Mouse (Mus musculus) heart, embryonic 14.5 days (tissue): ENCODE data around the gene Lrch1. TPM values are rescaled to one million over a fixed set of nuclear protein-coding genes. Genes with fewer than 3 reads are reported as not detected.
A peak's percentile ranks its signal among the peaks of the same experiment; 100 is the strongest.

ENCODE experiments used
- ATAC-seq: fragments of 200-750 bp; cut with Nextera tagmentation; 2 replicates; pipeline ENCODE4 v1.8.0; 2017; ENCODE audit warnings: low read depth, moderate TSS enrichment; ENCODE audit not compliant: insufficient number of reproducible peaks, insufficient read depth, low FRiP score
- H3K27ac ChIP-seq, 2 experiments: fragments of 200-500 bp in 1 of 2; fragments of 300-500 bp in 1 of 2; sonication (generic) in 1 of 2; replicated peaks in 1 of 2; 2 replicates each; pipeline ENCODE4 v1.5.1; 2012 to 2014; ENCODE audit warnings: low read depth in 2 of 2, low read length in 2 of 2, control low read depth in 1 of 2, mild to moderate bottlenecking in 1 of 2, mixed read lengths in 1 of 2; ENCODE audit not compliant: control insufficient read depth in 1 of 2, insufficient read depth in 1 of 2
- H3K27me3 ChIP-seq: fragments of 300-500 bp; sonication (generic); 2 replicates; pipeline ENCODE4 v1.6.1; 2014; ENCODE audit warnings: mild to moderate bottlenecking, low read length, control low read depth; ENCODE audit not compliant: control insufficient read depth, insufficient read depth
- H3K36me3 ChIP-seq: fragments of 300-500 bp; sonication (generic); 2 replicates; pipeline ENCODE4 v1.6.1; 2014; ENCODE audit warnings: mild to moderate bottlenecking, control low read depth, low read length, mixed read lengths; ENCODE audit not compliant: control insufficient read depth, insufficient read depth
- H3K4me1 ChIP-seq, 2 experiments: fragments of 200-500 bp in 1 of 2; fragments of 300-500 bp in 1 of 2; sonication (generic) in 1 of 2; 2 replicates each; pipeline ENCODE4 v1.6.1; 2012 to 2014; ENCODE audit warnings: low read length in 2 of 2, control low read depth in 1 of 2, mixed read lengths in 1 of 2; ENCODE audit not compliant: control insufficient read depth in 2 of 2, insufficient read depth in 2 of 2
- H3K4me2 ChIP-seq: fragments of 300-500 bp; sonication (generic); 2 replicates; pipeline ENCODE4 v1.6.1; 2014; ENCODE audit warnings: mild to moderate bottlenecking, low read length
- H3K4me3 ChIP-seq, 2 experiments: fragments of 200-500 bp in 1 of 2; fragments of 300-500 bp in 1 of 2; sonication (generic) in 1 of 2; 2 replicates each; pipeline ENCODE4 v1.5.1; 2012 to 2014; ENCODE audit warnings: low read length in 2 of 2, mild to moderate bottlenecking in 2 of 2, control low read depth in 1 of 2, low read depth in 1 of 2, moderate library complexity in 1 of 2; ENCODE audit not compliant: control insufficient read depth in 1 of 2, insufficient read depth in 1 of 2
- H3K9ac ChIP-seq: fragments of 300-500 bp; sonication (generic); 2 replicates; pipeline ENCODE4 v1.6.1; 2014; ENCODE audit warnings: mild to moderate bottlenecking, low read length
- H3K9me3 ChIP-seq: fragments of 300-500 bp; sonication (generic); 2 replicates; pipeline ENCODE4 v1.6.1; 2016; ENCODE audit warnings: low read length, control low read depth; ENCODE audit not compliant: control insufficient read depth
- WGBS: fragments of 180-500 bp; shearing (Covaris S2); extraction: QIAGEN DNeasy Blood & Tissue Kit; methylation state at CpG from one replicate; pipeline ENCODE4 v1.1.7; 2014; 5-methylcytosine and 5-hydroxymethylcytosine counted together
- polyA plus RNA-seq: library from polyadenylated mRNA; unstranded; fragments of >200 nt; fragmentation: Nextera tagmentation; extraction: Ambion mirVana; gene quantifications from 2 replicates; pipeline ENCODE4 v1.2.1, GENCODE M21; 2014

The Lrch1 gene
- polyA plus RNA-seq, result 11.4 and 16.3 TPM in 2 replicates

GRCm38 (mm10) chr14:74947376-74948013 lies at the start of gene Lrch1:
Lrch1 (minus strand) TSS chr14:74947876.
- H3K4me1 ChIP-seq, result peaks cover 8 to 26% of the 10 kb centered on the region in 2 experiments
- H3K36me3 ChIP-seq, result no peaks in the 10 kb centered on the region
- WGBS, result under 1% methylated on average over 64 of the region's 65 CpGs
- peak within 1 kb of the TSS; percentile 85 to 93 for H3K27ac ChIP-seq
- H3K4me3 ChIP-seq, result peak within 1 kb of the TSS; percentile 67 to 94
- peak within 1 kb of the TSS; percentile 89 for H3K4me2 ChIP-seq
- ATAC-seq, result peak; percentile 46; the same call in 1 of the 2 replicates
- no peaks in the 10 kb centered on the region for H3K9me3 ChIP-seq
- H3K27me3 ChIP-seq, result no peaks in the 10 kb centered on the region
- peak within 1 kb of the TSS; percentile 93 for H3K9ac ChIP-seq

GRCm38 (mm10) chr14:74997041-74997440 lies 49.4 kb upstream of the Lrch1 start:
- ATAC-seq, result no peak
- H3K9me3 ChIP-seq, result no peaks in the 10 kb centered on the region
- peaks cover 7% of the 10 kb centered on the region in 2 experiments; a peak in 3 of 4 replicates for H3K4me1 ChIP-seq
- H3K4me3 ChIP-seq, result no peak overlapping the region
- 84% methylated on average over 2 of the region's 2 CpGs for WGBS
- H3K36me3 ChIP-seq, result no peaks in the 10 kb centered on the region
- no peak overlapping the region for H3K9ac ChIP-seq
- no peak overlapping the region for H3K27ac ChIP-seq
- H3K27me3 ChIP-seq, result no peaks in the 10 kb centered on the region
- no peak overlapping the region for H3K4me2 ChIP-seq

GRCm38 (mm10) chr14:74996556-74996955 lies 48.9 kb upstream of the Lrch1 start:
- Histone ChIP-seq H3K36me3 (no peaks in the 10 kb centered on the region), H3K27me3 (no peaks in the 10 kb centered on the region), H3K9ac (no peak overlapping the region), H3K4me2 (no peak overlapping the region), H3K9me3 (no peaks in the 10 kb centered on the region), H3K4me3 (no peak overlapping the region), H3K4me1 (peaks cover 7% of the 10 kb centered on the region in 2 experiments; a peak in 3 of 4 replicates), H3K27ac (no peak overlapping the region)
- WGBS, result 55% methylated on average over 3 of the region's 3 CpGs
- no peak for ATAC-seq

- no peak overlapping the region for H3K4me2 ChIP-seq
- WGBS, result 7% methylated on average over 1 of the region's 1 CpGs
- H3K4me3 ChIP-seq, result no peak overlapping the region
Measured at GRCm38 (mm10) chr14:74990504-74990903, 42.8 kb upstream of the Lrch1 start.

GRCm38 (mm10) chr14:74989909-74990308 lies 42.2 kb upstream of the Lrch1 start:
- Histone ChIP-seq H3K27me3 (no peaks in the 10 kb centered on the region), H3K27ac (no peak overlapping the region), H3K4me2 (no peak overlapping the region), H3K4me3 (no peak overlapping the region), H3K36me3 (no peaks in the 10 kb centered on the region), H3K9ac (no peak overlapping the region), H3K9me3 (no peaks in the 10 kb centered on the region), H3K4me1 (no peaks in the 10 kb centered on the region)
- no peak for ATAC-seq
- WGBS, result 88% methylated on average over 4 of the region's 4 CpGs

More at GRCm38 (mm10) chr14:74990504-74990903, 42.8 kb upstream of the Lrch1 start:
- Histone ChIP-seq H3K9ac (no peak overlapping the region), H3K9me3 (no peaks in the 10 kb centered on the region), H3K27me3 (no peaks in the 10 kb centered on the region), H3K4me1 (no peaks in the 10 kb centered on the region), H3K36me3 (no peaks in the 10 kb centered on the region), H3K27ac (no peak overlapping the region)
- ATAC-seq, result no peak

DNA sequence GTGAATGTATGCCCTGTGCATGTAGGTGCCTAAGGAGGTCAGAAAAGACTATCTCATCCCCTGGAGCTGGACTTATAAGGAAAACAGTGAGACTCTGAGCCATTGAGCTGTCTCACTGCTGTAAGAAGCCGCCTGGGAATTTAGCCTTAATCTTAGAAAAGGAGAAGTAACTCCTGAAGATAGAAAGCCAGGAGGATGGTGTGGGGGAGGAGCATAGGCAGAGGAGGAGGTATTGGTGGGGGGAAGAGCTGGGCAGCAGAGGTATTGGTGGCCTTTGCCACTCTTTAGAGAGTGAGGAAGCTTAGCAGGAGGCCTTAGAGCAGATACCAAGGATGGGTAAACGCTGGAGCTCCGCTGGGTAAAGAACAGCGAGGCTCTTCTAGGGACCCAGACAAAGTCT lies 41.6 kb upstream of the Lrch1 start:
- Histone ChIP-seq H3K9ac (no peak overlapping the region), H3K27me3 (no peaks in the 10 kb centered on the region), H3K4me1 (no peaks in the 10 kb centered on the region), H3K9me3 (no peaks in the 10 kb centered on the region), H3K4me3 (no peak overlapping the region), H3K4me2 (no peak overlapping the region), H3K27ac (no peak overlapping the region), H3K36me3 (no peaks in the 10 kb centered on the region)
- ATAC-seq, result no peak
- 48% methylated on average over 4 of the region's 4 CpGs for WGBS

GRCm38 (mm10) chr14:74986527-74986926 lies 38.9 kb upstream of the Lrch1 start:
- H3K27ac ChIP-seq, result no peak overlapping the region
- H3K4me2 ChIP-seq, result no peak overlapping the region
- WGBS, result 81% methylated on average over 3 of the region's 3 CpGs
- H3K36me3 ChIP-seq, result no peaks in the 10 kb centered on the region
- H3K9ac ChIP-seq, result no peak overlapping the region
- no peak for ATAC-seq
- H3K4me1 ChIP-seq, result no peaks in the 10 kb centered on the region
- no peaks in the 10 kb centered on the region for H3K9me3 ChIP-seq
- H3K4me3 ChIP-seq, result no peak overlapping the region
- H3K27me3 ChIP-seq, result no peaks in the 10 kb centered on the region

GRCm38 (mm10) chr14:74985658-74986057 lies 38.0 kb upstream of the Lrch1 start:
- Histone ChIP-seq H3K4me2 (no peak overlapping the region), H3K27ac (no peak overlapping the region), H3K4me3 (no peak overlapping the region), H3K36me3 (no peaks in the 10 kb centered on the region), H3K27me3 (no peaks in the 10 kb centered on the region), H3K9ac (no peak overlapping the region), H3K9me3 (no peaks in the 10 kb centered on the region), H3K4me1 (no peaks in the 10 kb centered on the region)
- WGBS, result 70% methylated on average over 4 of the region's 4 CpGs
- ATAC-seq, result no peak
